Mouse (Mus musculus) thymus, postnatal 14 days (tissue): ENCODE measurements around the gene Hba-x.
A peak's percentile ranks its signal among the peaks of the same experiment; 100 is the strongest.
"Not testable (repeated sequence)": the region's sequence is repeated elsewhere in the genome, so short reads cannot be mapped to it uniquely, and the experiment has no call there.

Experiments used
- DNase-seq: peaks from one replicate; pipeline ENCODE4 v3.0.0; 2021

Hba-x gene

DNA sequence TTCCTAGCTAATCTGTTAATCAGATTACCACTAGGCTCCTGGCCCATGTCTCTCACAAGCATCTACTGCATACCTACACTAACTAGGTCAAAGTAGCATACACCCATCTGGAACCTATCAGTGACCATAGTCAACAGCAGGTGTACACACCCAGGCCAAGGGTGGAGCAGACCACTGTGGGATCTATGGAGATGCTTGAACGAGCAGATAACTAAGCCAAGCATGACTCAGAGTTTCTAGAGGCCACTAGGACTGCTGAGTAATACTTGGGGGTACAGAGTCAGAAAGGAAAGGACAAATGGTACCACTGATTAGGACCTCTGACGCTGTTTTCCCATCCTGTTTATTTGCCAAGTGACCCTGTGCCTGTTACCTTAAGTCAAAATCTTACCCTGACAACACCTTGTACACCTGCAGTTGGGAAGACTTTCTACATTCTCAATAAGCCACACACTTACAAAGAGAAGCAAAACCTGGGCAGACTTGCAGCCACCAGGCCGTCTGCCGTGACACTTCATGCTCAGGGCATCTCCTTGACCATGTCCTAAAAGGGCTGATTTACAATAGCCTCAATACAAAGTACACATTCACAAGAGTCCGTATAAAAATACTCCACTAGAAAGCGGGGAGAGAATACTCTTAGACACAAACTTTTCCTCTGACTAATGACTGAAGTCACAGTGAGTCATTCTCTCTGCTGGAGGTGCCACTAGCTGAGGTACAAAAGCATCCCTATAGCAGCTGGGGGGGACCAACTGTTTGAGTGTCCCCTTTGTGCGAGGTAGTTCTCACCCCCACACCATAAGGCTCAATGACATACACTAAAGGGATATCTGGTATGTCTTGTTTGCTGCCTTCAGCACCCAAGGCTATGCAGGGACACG lies 25.1 kb upstream of the Hba-x start:
- no peak for DNase-seq

- DNase-seq = no peak
These were observed 23.1 kb upstream of the Hba-x start for GRCm38 (mm10) chr11:32253121-32253520.

DNA sequence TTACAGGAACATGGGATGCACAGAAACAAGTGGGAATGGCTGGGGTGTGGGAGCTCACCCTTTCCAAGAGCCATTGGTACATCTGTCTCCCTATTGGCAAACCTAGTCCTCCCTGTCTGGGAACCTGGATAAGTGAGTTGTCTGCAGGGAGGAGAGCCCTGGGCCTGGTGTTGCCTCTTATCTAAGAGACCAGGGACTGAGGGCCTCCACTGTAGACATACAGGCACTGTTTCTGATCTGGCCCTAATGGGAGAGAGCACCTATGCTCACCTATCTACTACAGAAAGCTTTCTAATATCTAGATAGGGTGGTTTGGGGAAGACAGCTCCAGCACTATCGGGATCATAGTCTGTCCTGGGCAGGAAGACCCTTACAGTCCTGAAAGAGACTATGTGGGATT lies 20.1 kb upstream of the Hba-x start:
- DNase-seq = no peak

GRCm38 (mm10) chr11:32256566-32256965 lies 19.6 kb upstream of the Hba-x start:
- DNase-seq = no peak

- DNase-seq = no peak
These were observed 13.4 kb upstream of the Hba-x start for GRCm38 (mm10) chr11:32262674-32263415.

- DNase-seq = no peak
These were observed 11.0 kb upstream of the Hba-x start for GRCm38 (mm10) chr11:32265117-32265738.

DNA sequence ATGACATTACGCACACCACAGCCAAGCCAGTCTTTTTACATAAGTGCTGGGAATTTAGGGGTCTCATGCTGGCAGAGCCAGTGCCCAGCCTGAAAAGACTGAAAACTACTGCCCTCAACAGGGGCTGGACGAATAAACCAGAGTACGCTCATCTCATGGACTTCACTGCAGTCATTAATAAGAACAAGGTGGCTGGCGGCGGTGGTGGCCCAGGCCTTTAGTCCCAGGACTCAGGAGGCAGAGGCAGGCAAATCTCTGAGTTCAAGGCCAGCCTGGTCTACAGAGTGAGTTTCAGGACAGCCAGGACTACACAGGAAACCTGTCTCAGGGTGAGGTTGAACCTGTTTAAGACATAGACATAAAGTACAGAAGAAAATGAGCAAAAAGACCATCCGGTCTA lies 10.0 kb upstream of the Hba-x start:
- DNase-seq = peak; percentile 10

DNA sequence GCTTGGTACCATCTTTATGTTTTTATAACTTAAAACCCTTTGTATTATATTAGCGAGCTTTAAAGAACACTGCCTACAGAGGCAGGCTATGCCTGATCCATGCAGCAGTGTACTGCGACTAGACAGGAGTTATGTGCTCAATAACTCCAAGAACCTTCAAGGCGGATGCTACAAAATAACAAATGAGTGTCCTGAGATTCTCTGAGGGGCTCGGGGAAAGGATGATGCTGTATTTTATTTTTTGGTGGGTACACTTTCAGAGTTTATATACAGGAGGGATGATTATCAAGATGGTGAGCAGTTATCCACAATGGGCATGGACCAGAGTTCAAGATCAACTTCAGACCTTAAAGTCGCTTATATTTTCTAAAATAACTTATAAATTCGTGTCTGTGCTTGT lies 9.4 kb upstream of the Hba-x start:
- no peak for DNase-seq

- peak; percentile 98 for DNase-seq
These were observed 8.9 kb upstream of the Hba-x start, which contains the start of gene Nprl3 for GRCm38 (mm10) chr11:32267188-32267884. Gene Nprl3 (minus strand): TSS chr11:32267707.

DNA sequence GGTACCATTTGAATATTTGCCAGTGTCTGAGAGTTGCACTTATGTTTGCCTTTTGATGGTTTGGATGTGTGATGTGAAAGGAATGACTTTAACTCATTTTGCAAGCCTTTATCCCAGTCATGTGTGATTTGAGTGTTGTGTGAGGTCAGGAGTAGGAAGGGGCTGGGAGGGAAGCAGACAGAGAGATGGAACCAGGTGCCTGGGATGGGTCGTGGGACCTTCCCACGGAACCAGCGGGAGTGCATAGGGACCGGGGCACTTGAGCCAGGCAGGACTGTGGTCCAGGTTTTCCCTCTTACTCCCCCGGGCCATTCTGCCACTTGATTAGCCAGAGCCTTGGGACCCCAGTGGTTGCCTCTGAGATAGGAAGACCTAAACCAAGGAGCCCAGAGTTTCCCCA lies 8.2 kb upstream of the Hba-x start:
- peak; percentile 26 for DNase-seq

GRCm38 (mm10) chr11:32268952-32269351 lies 7.2 kb upstream of the Hba-x start:
- DNase-seq = no peak

DNA sequence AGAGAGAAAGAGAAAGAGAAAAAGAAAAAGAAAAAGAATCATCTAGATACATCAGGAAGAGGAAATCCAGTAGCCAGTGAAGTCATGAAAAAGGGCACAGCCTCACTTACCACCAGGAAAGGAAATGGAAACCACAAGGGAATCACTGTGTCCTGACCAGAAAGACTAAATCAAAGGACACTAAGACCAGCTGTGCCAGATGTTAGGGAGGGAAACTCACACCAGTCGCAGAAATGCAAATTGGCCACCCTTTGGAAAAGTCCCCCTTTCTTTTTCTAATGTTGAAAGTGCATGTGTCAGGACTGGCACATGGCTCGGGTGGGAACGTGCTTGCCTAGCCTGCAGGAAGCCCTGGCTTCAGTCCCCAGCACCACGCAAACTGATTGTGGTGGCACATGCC lies 5.0 kb upstream of the Hba-x start:
- no peak for DNase-seq

DNA sequence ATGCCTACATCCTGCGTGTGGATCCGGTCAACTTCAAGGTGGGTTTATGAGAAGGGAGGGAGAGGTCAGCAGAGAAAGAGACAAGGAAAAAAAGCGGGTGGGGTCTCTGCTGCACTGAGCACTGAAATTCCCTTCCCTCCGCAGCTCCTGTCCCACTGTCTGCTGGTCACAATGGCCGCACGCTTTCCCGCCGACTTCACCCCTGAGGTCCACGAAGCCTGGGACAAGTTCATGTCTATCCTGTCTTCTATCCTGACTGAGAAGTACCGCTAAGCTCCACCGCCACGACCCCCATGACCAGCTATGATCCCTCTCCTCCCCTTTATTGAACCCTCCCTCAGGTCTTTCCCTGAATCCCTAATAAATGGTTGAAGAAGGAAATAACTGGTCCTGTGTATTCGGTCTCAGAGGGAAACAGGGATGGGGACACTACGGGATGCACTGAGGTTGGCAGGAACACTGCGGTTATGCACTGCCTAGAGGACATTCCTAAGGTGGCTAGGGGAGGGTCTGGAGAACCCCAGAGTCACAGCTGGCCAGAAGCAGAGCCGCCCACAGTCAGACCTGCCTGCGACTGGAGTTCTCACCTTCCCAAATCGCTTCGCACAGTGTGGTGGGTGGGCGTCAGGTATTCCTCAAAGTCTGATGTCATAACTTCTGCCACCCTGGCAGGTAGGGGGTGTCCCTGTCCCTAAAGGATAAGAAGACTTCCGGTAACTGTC lies 1.7 kb downstream of the Hba-x start:
- DNase-seq = no peak

- no peak for DNase-seq
These were observed 2.3 kb downstream of the Hba-x start for GRCm38 (mm10) chr11:32278458-32278957.

GRCm38 (mm10) chr11:32280646-32281045 lies 4.4 kb downstream of the Hba-x start:
- no peak for DNase-seq

DNA sequence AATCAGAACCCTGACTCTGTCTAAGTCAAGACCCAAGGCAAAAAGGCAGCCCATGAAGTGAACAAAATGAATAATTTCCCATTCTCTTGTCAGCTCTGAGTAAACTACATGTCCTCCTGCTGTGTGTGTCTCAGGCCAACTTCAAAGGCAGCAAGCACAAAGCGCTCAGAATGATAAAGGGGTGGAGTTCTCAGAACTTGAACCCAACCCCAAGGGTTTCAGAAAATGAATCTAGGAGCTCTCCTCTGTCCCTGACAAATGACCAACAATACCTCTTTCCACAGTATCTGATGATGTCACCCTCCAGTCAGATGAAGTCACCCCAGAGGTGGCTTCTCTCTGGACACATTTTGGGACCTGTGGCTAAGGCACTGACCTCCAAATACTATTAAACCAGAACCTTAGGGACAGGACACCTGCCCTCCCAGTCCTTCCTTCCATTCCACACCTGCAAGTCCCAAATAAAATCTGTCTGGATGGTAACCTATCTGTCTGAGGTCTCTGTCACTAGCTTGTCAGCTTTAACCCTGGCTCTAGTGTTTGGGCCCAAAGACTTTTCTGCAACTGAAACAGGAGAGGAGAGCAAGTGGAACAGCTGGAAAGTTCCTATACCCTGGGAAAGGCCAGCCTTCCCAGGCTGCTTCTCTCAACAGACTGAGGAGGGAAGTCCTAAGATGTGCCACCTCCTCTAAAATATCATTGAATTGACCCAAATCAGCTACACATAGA lies 5.4 kb downstream of the Hba-x start:
- no peak for DNase-seq

GRCm38 (mm10) chr11:32283091-32283777 lies 7.0 kb downstream of the Hba-x start, which contains the start of gene Hba-a1:
Gene Hba-a1 (plus strand): TSS chr11:32283511.
- DNase-seq = not testable (repeated sequence)

- DNase-seq = not testable (repeated sequence)
These were observed 8.4 kb downstream of the Hba-x start for GRCm38 (mm10) chr11:32284582-32284981.

- DNase-seq = no peak
These were observed 9.0 kb downstream of the Hba-x start for GRCm38 (mm10) chr11:32285031-32285775.

DNA sequence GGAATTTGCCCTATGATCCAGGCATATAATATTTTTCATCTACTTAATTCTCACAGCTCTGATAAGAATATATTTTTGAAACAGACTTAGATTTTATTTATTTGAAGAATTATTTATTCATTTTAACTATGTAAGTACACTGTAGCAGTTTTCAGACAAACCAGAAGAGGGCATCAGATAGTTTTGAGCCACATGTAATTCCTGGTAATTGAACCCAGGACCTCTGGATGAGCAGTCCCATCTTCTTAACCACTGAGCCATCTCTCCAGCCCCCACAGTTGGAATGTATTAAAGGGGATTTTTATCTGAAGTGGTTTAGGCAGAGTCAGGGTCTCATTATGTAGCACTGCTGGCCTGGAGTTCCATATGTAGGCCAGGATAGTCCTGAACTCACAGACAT lies 9.7 kb downstream of the Hba-x start:
- DNase-seq = not testable (repeated sequence)
